Mouse (Mus musculus) midbrain, embryonic 15.5 days (tissue): Measurements from ENCODE around the gene Acod1. TPM values are rescaled to one million over a fixed set of nuclear protein-coding genes. Genes with fewer than 3 reads are reported as not detected.

ENCODE experiments used
- ATAC-seq: fragments of 200-750 bp; cut with Nextera tagmentation; replicated peaks from 2 replicates; pipeline ENCODE4 v1.8.0; 2017; ENCODE audit warnings: moderate TSS enrichment
- H3K27ac ChIP-seq: fragments of 300-500 bp; sonication (generic); 2 replicates; pipeline ENCODE4 v1.5.1; 2015; ENCODE audit warnings: mild to moderate bottlenecking, inconsistent platforms
- H3K27me3 ChIP-seq: fragments of 300-500 bp; sonication (generic); replicated peaks from 2 replicates; pipeline ENCODE4 v1.6.1; 2015; ENCODE audit warnings: inconsistent platforms
- H3K36me3 ChIP-seq: fragments of 300-500 bp; sonication (generic); replicated peaks from 2 replicates; pipeline ENCODE4 v1.6.1; 2015; ENCODE audit warnings: inconsistent platforms
- H3K4me1 ChIP-seq: fragments of 300-500 bp; sonication (generic); 2 replicates; pipeline ENCODE4 v1.6.1; 2015; ENCODE audit warnings: inconsistent platforms
- H3K4me2 ChIP-seq: fragments of 300-500 bp; sonication (generic); 2 replicates; pipeline ENCODE4 v1.6.1; 2015; ENCODE audit warnings: inconsistent platforms, mild to moderate bottlenecking, moderate library complexity
- H3K4me3 ChIP-seq: fragments of 300-500 bp; sonication (generic); 2 replicates; pipeline ENCODE4 v1.5.1; 2015; ENCODE audit warnings: mild to moderate bottlenecking, inconsistent platforms
- H3K9ac ChIP-seq: fragments of 300-500 bp; sonication (generic); 2 replicates; pipeline ENCODE4 v1.6.1; 2015; ENCODE audit warnings: mild to moderate bottlenecking, inconsistent platforms
- H3K9me3 ChIP-seq: fragments of 300-500 bp; sonication (generic); 2 replicates; pipeline ENCODE4 v1.6.1; 2016; ENCODE audit warnings: inconsistent platforms
- WGBS: fragments of 180-500 bp; shearing (Covaris S2); methylation state at CpG from one replicate; pipeline ENCODE4 v1.1.7; 2015; ENCODE audit warnings: mixed read lengths; 5-methylcytosine and 5-hydroxymethylcytosine counted together
- polyA plus RNA-seq: library from polyadenylated mRNA; unstranded; fragments of >200 nt; fragmentation: Nextera tagmentation; extraction: Ambion mirVana; gene quantifications from 2 replicates; pipeline ENCODE4 v1.2.1, GENCODE M21; 2015

Gene Acod1
- polyA plus RNA-seq: 0.13 TPM in 1 of 2 replicates, not detected in the other

DNA sequence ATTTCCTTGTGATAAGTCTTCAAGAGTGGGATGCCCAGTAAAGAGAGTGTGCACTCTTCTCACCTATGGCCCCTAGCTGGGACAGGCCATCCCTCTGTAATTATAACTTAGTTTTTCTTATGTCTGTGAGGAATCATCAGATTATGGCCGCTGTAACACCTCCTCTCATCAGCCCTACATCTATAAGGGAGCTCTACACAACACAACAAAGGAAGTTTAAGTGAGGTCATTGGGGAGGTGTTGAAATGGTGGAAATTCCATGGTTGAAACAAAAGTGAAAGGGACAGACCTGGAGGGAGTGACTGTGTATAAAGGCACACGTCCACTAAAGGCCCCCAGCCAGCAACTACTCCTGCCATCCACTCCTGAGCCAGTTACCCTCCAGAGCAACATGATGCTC lies at the start of gene Acod1:
TSS of gene Acod1 (plus strand) at position 301 of the 400 bp plus-strand sequence.
- Histone ChIP-seq H3K27me3 (no peaks in the 10 kb centered on the region), H3K9ac (no peak within 1 kb of the TSS), H3K4me2 (no peak within 1 kb of the TSS), H3K4me1 (no peaks in the 10 kb centered on the region), H3K36me3 (no peaks in the 10 kb centered on the region), H3K27ac (no peak within 1 kb of the TSS), H3K9me3 (no peaks in the 10 kb centered on the region), H3K4me3 (no peak within 1 kb of the TSS)
- no peak for ATAC-seq
- 84% methylated on average over 2 of the region's 2 CpGs for WGBS

DNA sequence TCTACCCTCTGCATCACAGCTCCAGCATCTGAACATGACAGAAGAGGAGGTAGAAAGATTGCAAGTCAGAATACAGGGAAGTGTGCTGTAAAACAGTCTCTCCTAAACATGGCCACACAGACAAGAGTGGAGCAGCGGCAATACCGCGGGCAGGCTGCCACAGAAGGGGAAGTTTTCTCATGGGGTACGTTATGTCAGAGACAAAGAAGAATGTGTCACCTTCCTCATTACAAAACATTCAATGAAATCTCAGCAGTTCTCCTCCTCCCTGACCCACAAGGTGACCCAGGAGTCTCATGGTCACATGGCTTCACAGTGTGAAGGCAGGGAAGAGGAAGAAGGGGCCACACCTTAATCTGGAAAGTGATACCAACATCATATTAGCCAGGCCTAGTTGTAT lies 39.0 kb upstream of the Acod1 start:
- Histone ChIP-seq H3K36me3 (no peaks in the 10 kb centered on the region), H3K4me3 (no peak overlapping the region), H3K4me2 (no peak overlapping the region), H3K9ac (no peak overlapping the region), H3K27me3 (no peaks in the 10 kb centered on the region), H3K4me1 (no peaks in the 10 kb centered on the region), H3K27ac (no peak overlapping the region), H3K9me3 (no peaks in the 10 kb centered on the region)
- no peak for ATAC-seq
- WGBS: 88% methylated on average over 4 of the region's 4 CpGs

DNA sequence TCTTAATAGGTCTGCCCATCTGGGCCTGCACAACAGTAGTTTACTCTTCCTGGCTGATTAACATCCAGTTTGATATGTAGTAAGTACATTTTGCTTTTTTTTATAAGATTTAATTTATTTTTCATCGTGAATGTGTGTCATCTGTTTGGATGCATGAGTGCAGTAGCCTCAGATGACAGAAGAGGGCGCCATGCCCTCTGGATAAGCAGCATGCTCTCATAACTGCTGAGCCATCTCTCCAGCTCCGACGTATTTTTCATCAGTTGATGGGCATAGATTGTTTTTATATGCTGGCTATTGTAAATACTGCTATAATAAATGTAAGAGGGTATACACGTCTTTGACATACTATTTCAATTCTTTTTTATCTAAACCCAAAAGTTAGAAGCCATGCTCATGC lies 35.0 kb upstream of the Acod1 start:
- Histone ChIP-seq H3K27ac (no peak overlapping the region), H3K4me2 (no peak overlapping the region), H3K36me3 (no peaks in the 10 kb centered on the region), H3K27me3 (no peaks in the 10 kb centered on the region), H3K9ac (no peak overlapping the region), H3K9me3 (no peaks in the 10 kb centered on the region), H3K4me3 (no peak overlapping the region), H3K4me1 (no peaks in the 10 kb centered on the region)
- no peak for ATAC-seq
- 39% methylated on average over 5 of the region's 5 CpGs for WGBS

DNA sequence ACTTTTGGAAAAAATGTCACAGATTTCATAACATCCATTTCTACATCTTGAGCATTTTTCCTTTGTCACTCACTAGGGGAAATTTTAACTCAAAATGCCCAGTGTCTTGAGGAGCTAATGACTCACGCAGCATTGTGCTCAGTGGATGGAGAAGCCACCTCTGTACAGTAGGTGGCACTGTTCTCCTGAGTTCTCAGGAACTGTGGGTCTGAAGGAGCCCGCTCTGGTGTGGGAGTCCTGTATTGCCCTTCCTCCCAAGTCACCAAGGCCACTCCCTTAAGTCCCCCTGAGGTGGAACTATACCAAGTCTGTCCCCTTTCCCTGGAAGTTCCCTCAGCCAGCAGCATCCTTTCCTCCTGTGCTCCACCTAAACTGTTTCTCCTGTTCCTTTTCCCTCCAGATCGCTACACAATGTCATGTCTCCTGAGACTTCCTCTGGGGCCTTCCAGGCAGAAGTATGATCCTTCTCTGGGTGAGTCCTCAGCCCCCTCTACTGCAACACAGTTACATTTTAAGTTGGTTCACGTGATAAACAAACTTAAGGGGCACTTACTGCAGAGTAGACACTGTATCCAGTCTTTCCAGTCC lies 34.1 kb upstream of the Acod1 start:
- no peaks in the 10 kb centered on the region for H3K27me3 ChIP-seq
- no peak overlapping the region for H3K27ac ChIP-seq
- H3K36me3 ChIP-seq: no peaks in the 10 kb centered on the region
- no peak overlapping the region for H3K4me3 ChIP-seq
- H3K9me3 ChIP-seq: no peaks in the 10 kb centered on the region
- no peak overlapping the region for H3K9ac ChIP-seq
- whole genome bisulfite sequencing: 30% methylated on average over 4 of the region's 4 CpGs
- ATAC-seq: peak; percentile 91
- no peak overlapping the region for H3K4me2 ChIP-seq
- H3K4me1 ChIP-seq: no peaks in the 10 kb centered on the region

DNA sequence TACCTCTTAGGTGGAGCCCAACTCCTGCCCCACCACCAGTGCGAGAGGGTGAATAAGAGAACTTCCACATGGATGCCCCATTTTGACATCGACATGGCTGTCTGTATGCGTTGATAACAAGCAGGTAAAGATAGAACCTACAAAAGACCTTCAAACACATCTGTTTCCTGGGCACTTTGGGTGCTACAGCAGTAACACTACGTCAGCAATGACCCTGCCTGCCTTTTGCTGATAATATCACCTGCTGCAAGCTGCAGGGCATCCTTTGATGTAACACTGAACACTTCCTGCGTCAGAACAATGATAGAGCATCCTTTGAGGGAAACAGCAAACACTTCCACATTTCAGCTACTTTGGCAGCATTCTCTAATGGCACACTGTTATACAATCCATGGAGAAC lies 29.8 kb upstream of the Acod1 start:
- Histone ChIP-seq H3K4me3 (no peak overlapping the region), H3K4me2 (no peak overlapping the region), H3K9me3 (no peaks in the 10 kb centered on the region), H3K4me1 (no peaks in the 10 kb centered on the region), H3K36me3 (no peaks in the 10 kb centered on the region), H3K9ac (no peak overlapping the region), H3K27me3 (no peaks in the 10 kb centered on the region), H3K27ac (no peak overlapping the region)
- 78% methylated on average over 5 of the region's 5 CpGs for WGBS
- no peak for ATAC-seq

DNA sequence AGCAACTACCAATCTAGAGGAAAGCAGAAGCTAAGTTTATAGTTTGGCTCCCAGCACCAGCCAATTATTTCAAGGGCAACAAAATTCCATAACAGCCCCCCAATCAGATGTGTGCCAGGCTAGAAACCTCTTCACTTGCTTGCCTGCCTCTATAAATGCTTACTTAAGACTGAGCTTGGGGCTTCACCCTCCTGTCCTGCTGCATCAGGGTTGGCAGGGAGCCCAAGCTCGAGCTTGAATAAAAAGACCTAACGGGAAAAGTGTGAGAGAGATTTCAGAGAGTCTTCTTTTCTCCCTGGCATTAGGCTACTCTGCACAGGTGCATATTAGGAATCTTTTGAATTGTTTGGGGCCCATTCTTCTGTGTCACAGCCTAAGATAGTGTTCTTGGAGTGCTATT lies 26.7 kb upstream of the Acod1 start:
- Histone ChIP-seq H3K9me3 (no peaks in the 10 kb centered on the region), H3K27ac (no peak overlapping the region), H3K36me3 (no peaks in the 10 kb centered on the region), H3K4me3 (no peak overlapping the region), H3K4me2 (no peak overlapping the region), H3K9ac (no peak overlapping the region), H3K27me3 (no peaks in the 10 kb centered on the region), H3K4me1 (no peaks in the 10 kb centered on the region)
- ATAC-seq: no peak
- 42% methylated on average over 2 of the region's 2 CpGs for WGBS

DNA sequence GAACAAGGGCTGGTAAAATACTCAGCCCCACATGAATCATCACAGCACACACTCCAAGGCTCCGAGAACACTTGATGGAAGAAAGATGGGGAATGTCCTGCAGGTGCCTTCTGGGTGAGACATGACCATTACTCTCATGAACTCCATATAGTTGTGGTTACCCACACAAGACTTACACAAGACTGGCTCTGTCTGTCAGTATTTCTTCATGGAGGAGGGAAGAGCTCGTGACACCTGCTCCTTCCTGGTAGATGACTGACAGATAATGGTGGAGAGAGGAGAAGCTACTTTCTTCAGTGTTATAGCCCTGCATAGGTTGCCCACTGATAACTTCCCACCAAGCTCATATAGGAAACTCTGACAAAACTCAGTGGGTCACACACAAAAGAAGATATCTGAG lies 17.6 kb upstream of the Acod1 start:
- Histone ChIP-seq H3K4me2 (no peak overlapping the region), H3K4me3 (no peak overlapping the region), H3K27me3 (no peaks in the 10 kb centered on the region), H3K9ac (no peak overlapping the region), H3K36me3 (no peaks in the 10 kb centered on the region), H3K9me3 (no peaks in the 10 kb centered on the region), H3K27ac (no peak overlapping the region), H3K4me1 (no peaks in the 10 kb centered on the region)
- WGBS: 93% methylated on average over 2 of the region's 2 CpGs
- ATAC-seq: no peak

DNA sequence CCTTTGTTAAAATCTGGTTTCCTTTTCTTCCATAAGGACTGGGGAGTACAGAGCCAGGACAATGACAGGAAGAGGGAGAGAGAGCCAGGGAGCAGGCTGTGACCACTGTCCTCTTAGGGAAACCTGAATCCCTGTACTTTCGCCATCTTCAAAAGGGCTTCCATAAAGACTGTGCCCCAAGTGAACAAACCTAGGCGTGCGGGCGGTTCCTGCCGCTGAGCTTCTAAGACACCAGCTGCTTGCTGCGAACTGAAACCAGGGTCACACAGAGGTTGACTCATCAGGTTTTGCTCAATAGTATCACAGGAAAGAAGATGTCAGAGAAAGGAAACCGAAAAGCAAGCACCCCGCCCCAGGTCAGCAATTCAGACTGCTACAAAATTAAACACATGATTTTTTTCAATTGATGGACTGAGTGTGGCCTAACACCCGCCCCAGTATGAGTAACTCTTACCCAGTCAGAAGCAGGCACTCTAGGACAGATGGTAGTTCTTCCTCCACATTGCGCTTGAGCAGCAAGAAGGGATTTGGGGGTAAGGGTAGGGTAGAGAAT lies 13.4 kb upstream of the Acod1 start:
- no peak for ATAC-seq
- H3K4me1 ChIP-seq: no peaks in the 10 kb centered on the region
- no peaks in the 10 kb centered on the region for H3K9me3 ChIP-seq
- no peaks in the 10 kb centered on the region for H3K27me3 ChIP-seq
- H3K4me2 ChIP-seq: no peak overlapping the region
- no peaks in the 10 kb centered on the region for H3K36me3 ChIP-seq
- no peak overlapping the region for H3K4me3 ChIP-seq
- no peak overlapping the region for H3K27ac ChIP-seq
- H3K9ac ChIP-seq: no peak overlapping the region
- 82% methylated on average over 10 of the region's 10 CpGs for WGBS

DNA sequence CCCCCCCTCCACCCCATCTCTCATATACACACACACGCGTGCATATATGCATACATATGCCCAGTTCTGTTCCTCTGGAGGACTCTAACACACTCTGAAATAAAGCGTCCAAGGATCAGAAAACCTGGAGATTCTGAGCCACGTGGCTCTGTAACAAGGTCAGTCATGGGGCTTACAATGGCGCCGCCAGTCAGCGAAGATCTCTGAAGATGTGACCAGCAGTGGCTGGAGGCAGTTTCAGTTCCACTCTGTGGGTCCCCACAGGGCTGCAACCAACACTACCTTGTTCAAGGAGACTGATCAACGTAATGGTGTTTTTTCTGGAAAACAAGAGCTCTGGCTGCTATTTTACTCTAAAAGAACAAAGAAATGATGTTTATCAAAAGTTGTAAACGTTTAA lies 12.7 kb upstream of the Acod1 start:
- WGBS: 86% methylated on average over 9 of the region's 9 CpGs
- Histone ChIP-seq H3K9me3 (no peaks in the 10 kb centered on the region), H3K4me2 (no peak overlapping the region), H3K4me3 (no peak overlapping the region), H3K9ac (no peak overlapping the region), H3K36me3 (no peaks in the 10 kb centered on the region), H3K4me1 (no peaks in the 10 kb centered on the region), H3K27ac (no peak overlapping the region), H3K27me3 (no peaks in the 10 kb centered on the region)
- no peak for ATAC-seq

DNA sequence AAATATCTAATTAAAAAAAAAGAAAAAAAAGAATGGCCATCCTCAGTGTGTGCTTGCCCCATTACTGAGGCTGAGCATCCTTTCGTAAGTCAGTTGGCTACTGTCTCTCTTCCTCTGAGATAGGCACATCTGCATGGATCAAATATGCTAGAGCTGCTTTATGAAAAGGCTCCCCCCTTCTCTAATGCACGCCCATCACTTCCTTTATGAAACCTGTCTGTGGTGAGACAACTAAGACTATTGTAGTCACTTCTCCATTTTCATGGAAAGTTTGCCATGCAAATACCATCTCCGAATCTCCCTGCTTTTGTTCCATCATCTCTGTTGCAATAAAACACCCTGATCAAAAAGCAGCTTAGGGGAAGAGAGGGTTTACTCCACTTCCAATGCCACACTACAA lies 9.8 kb upstream of the Acod1 start:
- H3K4me2 ChIP-seq: no peak overlapping the region
- H3K4me1 ChIP-seq: no peaks in the 10 kb centered on the region
- H3K4me3 ChIP-seq: no peak overlapping the region
- 68% methylated on average over 3 of the region's 3 CpGs for WGBS
- H3K27me3 ChIP-seq: no peaks in the 10 kb centered on the region
- H3K9me3 ChIP-seq: no peaks in the 10 kb centered on the region
- no peak for ATAC-seq
- no peak overlapping the region for H3K9ac ChIP-seq
- H3K27ac ChIP-seq: no peak overlapping the region
- no peaks in the 10 kb centered on the region for H3K36me3 ChIP-seq

DNA sequence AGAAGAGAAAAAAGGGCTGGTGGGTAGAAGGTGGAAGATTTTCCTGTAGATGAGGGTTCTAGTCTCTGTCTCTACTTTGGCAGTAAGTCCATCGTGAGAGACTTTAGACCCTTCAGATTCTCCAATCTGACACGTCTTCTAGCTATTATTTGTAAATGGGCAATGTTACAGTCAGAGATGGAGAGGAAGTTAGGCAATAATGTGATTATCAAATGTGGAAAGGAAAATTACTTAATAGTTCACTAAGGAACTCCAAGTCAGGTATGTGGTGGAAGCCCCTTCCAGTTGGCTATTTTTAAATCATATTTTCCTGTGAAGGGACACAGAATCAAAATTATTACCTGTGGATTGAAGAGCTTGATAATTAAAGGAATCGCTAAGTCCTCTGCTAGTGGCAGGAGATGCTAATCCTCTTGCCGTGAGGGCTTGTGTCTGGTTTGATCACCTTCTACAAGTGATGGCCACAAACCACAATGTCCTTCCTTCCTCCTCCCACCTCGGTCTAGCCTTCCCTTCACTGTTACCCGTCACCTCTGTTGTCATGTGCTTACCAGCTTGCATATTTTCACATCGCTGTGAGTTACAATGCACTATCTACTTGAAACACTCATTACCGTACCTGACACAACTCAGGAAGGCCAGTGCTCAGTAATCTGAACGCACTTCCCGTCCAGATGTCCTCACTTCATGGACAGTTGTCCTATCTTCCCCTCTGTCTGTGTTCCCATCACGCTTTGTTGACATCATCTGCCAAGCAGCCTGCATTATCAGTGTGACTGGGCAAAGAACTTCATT lies 1.7 kb downstream of the Acod1 start:
- Histone ChIP-seq H3K4me3 (no peak overlapping the region), H3K4me2 (no peak overlapping the region), H3K4me1 (no peaks in the 10 kb centered on the region), H3K36me3 (no peaks in the 10 kb centered on the region), H3K9me3 (no peaks in the 10 kb centered on the region), H3K27ac (no peak overlapping the region), H3K9ac (no peak overlapping the region), H3K27me3 (no peaks in the 10 kb centered on the region)
- WGBS: 88% methylated on average over 11 of the region's 11 CpGs
- no peak for ATAC-seq

DNA sequence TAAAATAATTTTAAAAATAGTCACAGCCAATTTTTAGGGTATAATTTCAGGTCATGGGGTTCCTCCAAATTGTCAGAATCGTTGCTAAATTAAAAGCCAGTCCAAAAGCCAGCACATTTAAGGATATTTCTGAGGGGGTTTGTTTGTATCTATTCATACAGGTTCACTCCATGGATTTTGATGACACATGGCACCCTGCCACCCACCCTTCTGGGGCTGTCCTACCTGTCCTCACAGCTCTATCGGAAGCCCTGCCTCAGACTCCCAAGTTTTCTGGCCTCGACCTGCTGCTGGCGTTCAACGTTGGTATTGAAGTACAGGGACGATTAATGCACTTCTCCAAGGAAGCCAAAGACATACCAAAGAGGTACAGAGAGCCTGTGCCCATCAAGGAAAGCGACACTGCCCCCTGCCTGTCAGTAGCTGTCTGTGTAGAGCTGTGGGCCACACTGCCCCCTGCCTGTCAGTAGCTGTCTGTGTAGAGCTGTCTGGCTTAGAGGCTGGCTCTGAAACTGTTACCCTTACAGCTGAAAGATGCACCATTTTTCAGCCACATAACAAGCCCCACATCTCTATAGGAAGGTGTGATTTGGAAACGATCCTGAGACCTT lies 4.5 kb downstream of the Acod1 start:
- Histone ChIP-seq H3K4me1 (no peaks in the 10 kb centered on the region), H3K27ac (no peak overlapping the region), H3K9ac (no peak overlapping the region), H3K36me3 (no peaks in the 10 kb centered on the region), H3K27me3 (no peaks in the 10 kb centered on the region), H3K9me3 (no peaks in the 10 kb centered on the region), H3K4me3 (no peak overlapping the region), H3K4me2 (no peak overlapping the region)
- ATAC-seq: peak; percentile 54; the same call in 1 of the 2 replicates
- 37% methylated on average over 8 of the region's 8 CpGs for WGBS
